Mouse (Mus musculus) kidney, postnatal 36 days (tissue): ENCODE measurements around the gene Tmem106c.

Source experiments
- DNase-seq, 2 experiments: peaks; one replicate each; pipeline ENCODE4 v3.0.0; 2021 to 2022; ENCODE audit warnings: mixed read lengths in 2 of 2

Gene Tmem106c

DNA sequence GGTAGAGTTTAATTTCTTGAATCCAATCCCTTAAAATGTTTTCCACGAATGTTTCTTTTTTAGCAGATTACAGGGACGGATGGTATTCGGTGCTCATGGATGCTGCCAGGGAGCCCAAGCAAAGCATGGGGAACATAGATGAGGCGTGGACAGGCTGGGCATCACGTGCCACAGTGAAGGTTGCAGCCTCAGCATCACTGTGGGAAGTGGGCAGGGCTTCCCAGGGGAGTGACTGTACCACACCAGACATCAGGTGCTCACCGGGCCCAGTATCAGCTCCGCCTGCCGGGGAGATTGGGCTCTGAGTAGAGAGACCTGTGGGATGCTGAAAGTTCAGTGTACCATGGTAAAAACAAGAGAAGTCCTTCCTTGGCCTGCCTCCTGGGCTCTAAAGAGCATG, 9.3 kb upstream of the Tmem106c start:
- DNase-seq: peak in 1 of 2 experiments; percentile 34

DNA sequence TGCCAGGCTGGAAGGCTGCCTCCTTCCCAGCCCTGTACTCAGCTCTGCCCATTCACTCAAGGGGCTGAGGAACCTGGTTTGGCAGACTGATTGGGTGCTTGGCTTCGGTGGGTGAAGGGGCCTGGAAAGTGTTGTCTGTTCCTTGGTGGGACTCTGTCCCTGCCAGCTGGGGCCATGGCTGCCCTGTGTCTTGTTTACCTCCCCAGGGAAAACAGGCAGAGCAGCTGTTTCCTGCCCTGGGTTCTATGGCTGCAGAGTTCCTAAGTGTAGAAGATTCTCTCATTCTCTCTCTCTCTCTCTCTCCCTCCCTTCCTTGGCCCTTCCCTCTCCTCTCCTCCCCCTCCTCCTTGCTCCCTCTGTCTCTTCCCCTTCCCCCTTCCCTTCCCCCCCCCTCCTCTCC, 8.7 kb upstream of the Tmem106c start:
- DNase-seq: no peak

GRCm38 (mm10) chr15:97955742-97956141, 8.3 kb upstream of the Tmem106c start:
- DNase-seq: no peak

- no peak for DNase-seq
These were observed 7.6 kb upstream of the Tmem106c start for GRCm38 (mm10) chr15:97956416-97956815.

DNA sequence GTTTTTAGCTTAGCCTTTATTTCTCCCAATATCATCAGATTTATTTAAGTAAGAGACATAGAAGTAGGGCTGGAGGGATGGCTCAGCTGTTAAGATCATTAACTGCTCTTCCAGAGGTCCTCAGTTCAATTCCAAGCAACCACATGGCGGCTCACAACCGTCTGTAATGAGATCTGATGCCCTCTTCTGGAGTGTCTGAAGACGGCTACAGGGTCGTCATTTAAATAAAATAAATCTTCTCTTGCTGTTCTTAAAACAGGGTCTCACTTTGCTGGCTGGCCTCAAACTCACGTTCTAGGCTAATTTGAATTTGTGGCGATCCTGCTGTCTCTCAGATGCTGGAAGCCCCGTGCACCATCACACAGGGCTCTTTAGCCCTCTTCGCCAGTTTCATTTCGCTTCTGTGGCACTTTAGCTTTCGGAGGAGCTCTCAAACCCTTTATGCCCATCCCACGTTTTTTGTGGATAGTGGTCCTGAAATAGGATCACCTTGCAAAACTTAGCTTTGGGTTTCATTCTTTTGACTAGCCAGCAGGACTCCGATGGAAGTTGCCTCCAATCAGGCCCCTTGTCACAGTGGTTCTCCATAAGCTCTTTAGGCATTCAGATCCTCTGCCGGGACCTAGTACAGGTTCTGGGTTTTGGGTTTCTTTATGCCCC, 541 bp upstream of the Tmem106c start:
- no peak for DNase-seq

- no peak for DNase-seq
These were observed 812 bp downstream of the Tmem106c start for GRCm38 (mm10) chr15:97964836-97965187.

- no peak for DNase-seq
These were observed 1.5 kb downstream of the Tmem106c start for GRCm38 (mm10) chr15:97965311-97966045.

GRCm38 (mm10) chr15:97970299-97970698, 6.3 kb downstream of the Tmem106c start:
- DNase-seq: peak; percentile 21 to 74

- no peak for DNase-seq
These were observed 8.6 kb downstream of the Tmem106c start for GRCm38 (mm10) chr15:97972580-97972979.

DNA sequence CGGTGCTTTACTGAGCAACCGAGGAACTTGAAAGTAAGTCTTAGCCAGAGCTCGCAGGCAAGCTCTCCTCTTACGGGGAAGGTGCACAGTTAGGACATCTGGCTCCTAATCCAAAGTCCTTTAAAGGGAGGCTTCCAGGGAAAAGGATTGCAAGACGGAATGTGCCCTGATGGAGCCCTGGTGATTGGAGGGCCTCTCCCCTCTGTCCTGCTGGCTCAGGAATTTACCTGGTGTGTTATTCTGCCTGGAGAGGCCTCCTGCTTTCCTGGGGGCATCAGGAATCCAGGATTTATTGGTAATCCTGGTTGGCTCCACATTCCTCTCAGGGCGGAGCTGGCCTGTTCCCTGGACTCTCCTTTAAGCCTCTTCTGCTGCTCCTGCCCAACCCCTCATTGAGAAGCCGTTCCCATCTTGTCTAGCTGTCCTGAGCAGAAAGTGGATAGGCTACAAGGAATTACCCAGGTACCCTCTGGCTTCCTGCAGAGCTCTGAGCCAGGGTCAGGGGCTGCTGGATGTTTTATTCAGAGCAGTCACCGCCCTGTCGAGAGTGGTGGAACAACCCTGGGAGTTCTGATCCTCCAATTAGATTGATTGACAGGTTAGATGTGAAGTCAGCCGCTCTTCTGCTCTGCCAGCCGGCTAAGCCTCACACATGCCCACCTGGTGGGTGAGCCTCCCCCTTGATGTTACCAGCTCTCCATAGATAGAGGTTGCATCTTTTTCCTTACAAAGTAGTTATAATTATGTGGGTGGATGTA, 9.4 kb downstream of the Tmem106c start:
- DNase-seq: no peak

DNA sequence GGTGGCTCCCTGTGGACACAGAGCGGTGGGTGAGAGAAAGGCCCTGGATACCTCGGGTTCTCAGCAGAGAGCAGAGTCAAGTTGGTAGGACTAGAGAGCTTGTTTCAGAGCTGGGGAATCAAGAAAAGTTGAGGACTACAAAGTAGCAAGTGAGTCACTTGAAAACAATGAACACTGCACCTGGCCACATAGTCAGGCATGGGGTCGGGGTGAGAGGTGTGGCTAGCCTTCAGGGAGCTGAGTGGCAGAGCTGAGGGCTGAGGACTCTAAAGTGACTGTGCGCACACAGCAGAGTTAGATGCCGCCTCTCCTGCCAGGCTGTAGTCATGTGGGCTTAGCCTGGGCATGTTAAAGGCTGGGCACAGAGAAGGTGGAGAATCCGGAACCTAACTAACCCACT, 17.6 kb downstream of the Tmem106c start:
- no peak for DNase-seq

- no peak for DNase-seq
These were observed 25.5 kb downstream of the Tmem106c start for GRCm38 (mm10) chr15:97989544-97989943.

DNA sequence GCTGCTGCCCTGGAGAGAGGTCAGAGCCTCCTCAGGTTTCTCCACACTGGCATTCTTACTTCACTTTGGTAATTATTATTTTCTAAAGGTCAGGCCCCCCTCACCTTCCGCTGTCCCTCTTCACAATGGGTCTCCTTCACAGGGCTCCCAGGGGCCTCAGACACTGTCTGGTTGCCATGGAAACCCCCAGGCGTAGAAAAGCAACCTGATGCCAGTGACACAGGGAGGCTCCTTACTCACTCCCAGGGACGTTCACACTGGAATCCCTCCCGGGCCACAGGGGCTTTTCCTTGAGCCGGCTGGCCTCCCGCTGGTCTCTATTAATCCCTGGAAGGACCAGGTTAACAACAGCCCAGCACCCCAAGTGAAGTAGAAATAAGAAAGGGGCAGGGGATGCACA, 26.1 kb downstream of the Tmem106c start:
- DNase-seq: no peak

DNA sequence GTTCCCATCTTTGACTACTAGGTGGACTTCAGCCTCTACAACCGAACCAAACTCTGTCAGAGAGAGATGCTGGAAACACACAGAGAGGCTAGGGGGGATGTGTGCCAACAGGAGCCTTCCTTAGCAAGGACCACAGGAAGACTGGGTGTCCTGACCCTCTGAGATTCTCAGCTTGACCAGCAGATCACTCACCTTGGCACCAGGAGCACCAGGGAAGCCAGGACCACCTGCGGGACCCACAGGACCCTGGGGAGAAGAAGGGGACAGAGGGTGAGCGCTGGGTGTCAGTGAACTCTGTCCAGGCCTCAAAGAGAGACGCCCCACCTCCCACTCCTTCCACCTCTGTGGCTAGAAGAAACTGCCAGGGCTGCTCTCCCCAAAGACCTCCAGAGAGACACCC, 26.7 kb downstream of the Tmem106c start:
- no peak for DNase-seq

DNA sequence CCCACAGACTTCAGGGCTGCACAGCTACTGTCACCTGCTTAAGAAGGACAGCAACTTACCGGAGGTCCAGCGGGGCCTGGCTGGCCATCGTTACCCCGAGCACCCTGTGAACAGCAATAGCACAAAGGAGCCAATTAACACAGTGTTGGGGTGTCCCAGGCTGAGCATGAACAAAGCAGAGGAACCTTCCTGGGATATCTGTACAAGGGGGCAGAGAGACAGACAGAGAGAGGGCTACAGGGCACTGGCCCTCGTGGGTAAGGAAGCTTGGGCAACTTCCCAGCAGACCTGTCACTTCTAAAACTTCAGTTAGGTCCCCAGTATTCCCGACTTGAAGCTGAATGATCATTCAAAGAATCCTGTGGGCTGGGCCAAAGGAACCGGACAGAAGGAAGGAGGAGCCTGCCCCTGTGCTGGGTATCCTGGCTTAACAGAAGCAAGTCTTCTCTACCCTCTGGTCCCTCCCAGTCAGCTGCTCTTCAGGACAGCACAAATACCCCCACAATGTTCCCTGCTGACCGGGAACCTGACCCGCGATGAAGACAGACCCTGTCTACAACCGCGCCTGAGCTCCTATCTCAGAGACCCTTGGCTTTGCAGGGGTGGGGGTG, 27.4 kb downstream of the Tmem106c start:
- no peak for DNase-seq

DNA sequence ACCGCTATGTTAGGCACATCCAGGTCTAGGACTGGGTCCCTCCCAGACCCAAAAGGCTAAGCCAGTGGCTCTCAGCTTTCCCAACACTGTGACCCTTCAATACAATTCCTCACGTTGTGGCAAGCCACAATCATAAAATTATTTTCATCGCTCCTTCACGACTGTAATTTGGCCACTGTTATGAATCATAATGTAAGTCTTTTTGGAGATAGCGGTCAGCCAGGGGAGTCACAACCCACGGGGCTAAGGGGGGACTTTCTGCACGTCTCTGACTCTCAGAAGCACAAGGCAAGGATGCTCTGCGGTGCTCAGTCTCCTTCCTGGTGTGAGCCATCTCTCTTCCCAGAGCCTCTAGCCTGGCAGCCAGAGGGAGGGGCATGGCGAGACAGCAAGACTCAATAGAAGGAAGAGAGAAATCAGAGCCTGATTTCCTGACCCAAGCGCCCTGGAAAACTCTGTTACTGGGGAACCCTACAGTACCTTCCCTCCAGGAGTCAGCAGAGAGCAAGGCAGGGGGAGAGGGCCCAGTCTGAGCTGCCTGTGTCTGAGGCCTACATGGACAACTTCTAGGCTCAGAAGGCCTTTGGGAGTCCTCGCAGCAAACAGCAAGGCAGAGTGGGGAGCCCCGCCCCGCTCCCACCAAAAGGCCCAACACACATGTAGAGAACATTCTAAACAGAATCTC, 28.2 kb downstream of the Tmem106c start:
- DNase-seq: no peak

DNA sequence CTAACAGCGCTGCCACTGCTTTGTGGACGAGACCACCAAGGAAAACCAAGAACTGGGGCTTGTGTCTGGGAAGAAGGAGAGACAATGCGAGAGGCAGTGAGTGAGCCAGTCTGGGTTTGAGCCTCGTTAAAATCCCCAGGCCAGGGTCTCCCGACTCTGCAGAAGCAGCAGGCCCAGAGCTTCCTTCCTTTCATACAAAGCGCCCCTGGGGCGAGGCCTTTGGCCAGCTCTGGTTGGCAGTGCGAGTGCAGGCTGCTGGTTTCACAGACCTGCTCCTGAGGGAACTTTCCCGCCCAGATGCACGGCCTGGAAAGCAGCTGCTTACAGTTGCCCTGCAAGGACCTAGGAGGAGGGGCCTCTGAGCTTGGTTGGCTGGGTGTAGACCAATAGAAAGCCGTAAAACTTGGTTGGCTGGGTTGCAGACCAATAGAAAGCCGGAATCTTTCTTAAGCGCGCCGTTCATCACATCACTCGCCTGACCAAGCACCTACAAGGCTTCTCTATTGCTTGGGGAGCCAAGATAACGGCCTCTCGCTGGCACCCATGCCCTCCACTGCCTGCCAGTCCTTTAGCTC, 28.8 kb downstream of the Tmem106c start:
- peak; percentile 82 to 90 for DNase-seq

GRCm38 (mm10) chr15:97996716-97997256, 32.8 kb downstream of the Tmem106c start:
- no peak for DNase-seq

GRCm38 (mm10) chr15:97999546-97999945, 35.5 kb downstream of the Tmem106c start:
- no peak for DNase-seq

DNA sequence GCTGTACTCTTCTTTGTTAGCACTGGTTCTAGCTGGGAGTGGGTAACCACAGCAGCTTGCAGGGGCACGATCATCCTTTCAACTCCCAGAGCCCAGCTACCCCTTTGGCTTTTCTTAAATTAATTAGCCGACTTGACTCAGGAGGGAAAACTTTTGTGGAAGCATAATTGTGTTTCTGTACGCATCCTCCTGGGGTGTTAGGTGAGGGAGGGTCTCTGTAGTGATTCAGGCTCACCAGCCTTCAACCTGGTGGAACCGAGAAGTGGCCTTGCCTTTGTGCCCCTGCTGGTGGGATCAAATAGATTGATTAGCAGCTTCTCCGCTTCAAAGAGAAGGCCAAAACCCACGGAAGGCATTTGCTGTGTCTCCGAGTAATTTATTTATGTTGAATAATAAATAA, 36.0 kb downstream of the Tmem106c start:
- no peak for DNase-seq

- peak; percentile 50 to 58 for DNase-seq
These were observed 37.5 kb downstream of the Tmem106c start for GRCm38 (mm10) chr15:98001321-98002112.
